Mouse (Mus musculus) stomach, embryonic 16.5 days (tissue): ENCODE data around the gene Pan2. TPM values are rescaled to one million over a fixed set of nuclear protein-coding genes. Genes with fewer than 3 reads are reported as not detected.
A peak's percentile ranks its signal among the peaks of the same experiment; 100 is the strongest.

Experiments
- ATAC-seq: fragments of 200-750 bp; cut with Nextera tagmentation; 2 replicates; pipeline ENCODE4 v1.8.0; 2017; ENCODE audit warnings: moderate number of reproducible peaks, moderate TSS enrichment; ENCODE audit not compliant: insufficient read depth, low FRiP score
- H3K27ac ChIP-seq: fragments of 300-500 bp; sonication (generic); 2 replicates; pipeline ENCODE4 v1.5.1; 2014; ENCODE audit warnings: low read length
- H3K27me3 ChIP-seq: fragments of 300-500 bp; sonication (generic); 2 replicates; pipeline ENCODE4 v1.6.1; 2014; ENCODE audit warnings: low read length, control low read depth, mixed read lengths; ENCODE audit not compliant: control insufficient read depth, insufficient read depth
- H3K36me3 ChIP-seq: fragments of 300-500 bp; sonication (generic); 2 replicates; pipeline ENCODE4 v1.6.1; 2014; ENCODE audit warnings: low read length; ENCODE audit not compliant: control insufficient read depth, insufficient read depth
- H3K4me1 ChIP-seq: fragments of 300-500 bp; sonication (generic); 2 replicates; pipeline ENCODE4 v1.6.1; 2014; ENCODE audit warnings: low read length, control low read depth, mixed read lengths; ENCODE audit not compliant: control insufficient read depth, insufficient read depth
- H3K4me2 ChIP-seq: fragments of 300-500 bp; sonication (generic); 2 replicates; pipeline ENCODE4 v1.6.1; 2014; ENCODE audit warnings: low read depth, low read length, mixed read lengths
- H3K4me3 ChIP-seq: fragments of 300-500 bp; sonication (generic); replicated peaks from 2 replicates; pipeline ENCODE4 v1.5.1; 2014; ENCODE audit warnings: mild to moderate bottlenecking, low read length
- H3K9ac ChIP-seq: fragments of 300-500 bp; sonication (generic); 2 replicates; pipeline ENCODE4 v1.6.1; 2014; ENCODE audit warnings: low read length
- H3K9me3 ChIP-seq: fragments of 300-500 bp; sonication (generic); replicated peaks from 2 replicates; pipeline ENCODE4 v1.6.1; 2016; ENCODE audit warnings: low read length, control low read depth; ENCODE audit not compliant: control insufficient read depth
- WGBS: fragments of 180-500 bp; shearing (Covaris S2); extraction: QIAGEN DNeasy Blood & Tissue Kit; methylation state at CpG from one replicate; pipeline ENCODE4 v1.1.7; 2014; 5-methylcytosine and 5-hydroxymethylcytosine counted together
- polyA plus RNA-seq: library from polyadenylated mRNA; unstranded; fragments of >200 nt; fragmentation: Nextera tagmentation; extraction: Ambion mirVana; gene quantifications from 2 replicates; pipeline ENCODE4 v1.2.1, GENCODE M21; 2015

The Pan2 gene
- polyA plus RNA-seq, 1 experiment from 2014 or later = 29.0 TPM

DNA sequence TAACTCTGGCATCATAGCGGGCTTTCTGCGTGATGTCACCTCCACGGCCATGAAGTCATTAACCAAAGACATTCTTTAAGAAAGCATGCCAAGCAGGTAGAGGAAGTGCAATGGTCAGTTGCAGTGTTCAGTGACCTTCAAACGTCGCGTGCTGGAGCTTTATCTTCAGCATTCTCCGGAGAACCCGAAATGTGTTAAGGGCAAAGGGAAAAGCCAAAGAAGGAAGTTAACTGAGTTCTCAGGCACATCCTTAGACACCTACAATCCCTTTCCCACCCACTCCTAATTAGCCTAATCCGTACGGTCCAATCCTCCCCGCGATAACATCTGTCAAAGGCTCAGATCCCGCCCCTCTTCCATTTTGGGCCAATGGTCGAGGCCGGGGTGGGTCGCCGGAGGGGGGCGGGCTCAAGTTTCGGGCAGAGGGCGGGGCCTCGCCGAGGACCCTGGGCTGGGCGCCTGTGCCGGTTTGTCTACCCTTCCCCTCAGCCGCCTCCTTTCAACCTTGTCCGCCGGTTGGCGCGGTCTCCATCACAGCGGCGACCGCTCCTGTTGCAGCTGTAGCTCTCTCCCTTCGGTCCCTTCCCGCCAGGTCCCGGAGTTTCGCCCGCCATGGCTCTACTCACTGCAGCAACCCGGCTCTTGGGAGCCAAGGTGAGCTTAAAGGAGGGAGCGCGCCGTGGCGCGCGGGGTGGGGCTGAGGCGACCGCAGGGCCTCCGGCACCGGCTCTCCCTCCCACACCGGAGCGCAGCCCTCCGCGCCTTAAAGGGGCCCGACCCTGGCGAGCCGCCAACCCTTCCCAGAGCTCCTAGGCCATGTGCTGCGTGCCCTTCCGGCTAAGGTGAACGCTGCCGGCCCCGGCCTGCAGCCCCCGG, 34.4 kb downstream of the Pan2 start, which contains the start of gene Cs:
Gene Cs, plus strand, starts transcription at position 429 of the 876 bp plus-strand sequence.
- no peaks in the 10 kb centered on the region for H3K27me3 ChIP-seq
- peak; percentile 97 for ATAC-seq
- peak within 1 kb of the TSS; percentile 98 for H3K4me3 ChIP-seq
- peak within 1 kb of the TSS; percentile 98 for H3K27ac ChIP-seq
- H3K36me3 ChIP-seq = no peaks in the 10 kb centered on the region
- H3K9me3 ChIP-seq = no peaks in the 10 kb centered on the region
- H3K4me2 ChIP-seq = peak within 1 kb of the TSS; percentile 84
- peaks cover 15% of the 10 kb centered on the region for H3K4me1 ChIP-seq
- under 1% methylated on average over 61 of the region's 61 CpGs for WGBS
- peak within 1 kb of the TSS; percentile 95 for H3K9ac ChIP-seq

DNA sequence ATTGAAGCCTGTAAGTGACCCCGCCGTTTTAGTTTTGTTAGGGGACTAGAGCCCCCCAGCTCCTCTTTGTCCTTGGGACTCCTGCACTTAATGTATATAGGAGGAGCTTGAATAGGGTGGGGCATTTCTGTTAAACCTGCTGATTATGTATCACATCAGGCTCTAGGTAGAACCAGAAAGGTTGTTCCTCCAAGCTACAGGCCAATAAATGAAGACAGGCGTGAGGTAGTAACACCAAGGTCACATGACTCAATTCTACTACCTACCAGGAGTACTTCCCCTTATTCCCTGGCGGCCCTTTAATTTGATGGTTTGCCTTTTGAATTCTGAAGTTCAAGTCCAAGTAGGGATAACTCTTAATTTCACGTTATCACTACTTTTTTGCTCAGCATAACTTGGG, 35.3 kb downstream of the Pan2 start:
- peak; percentile 15; the same call in 1 of the 2 replicates for ATAC-seq
- H3K9me3 ChIP-seq = no peaks in the 10 kb centered on the region
- H3K9ac ChIP-seq = peak overlapping the region; percentile 95
- peak overlapping the region; percentile 98 for H3K27ac ChIP-seq
- 15% methylated on average over 5 of the region's 5 CpGs for WGBS
- peak overlapping the region; percentile 98 for H3K4me3 ChIP-seq
- no peaks in the 10 kb centered on the region for H3K36me3 ChIP-seq
- peak overlapping the region; percentile 84 for H3K4me2 ChIP-seq
- H3K27me3 ChIP-seq = no peaks in the 10 kb centered on the region
- H3K4me1 ChIP-seq = peaks cover 15% of the 10 kb centered on the region

DNA sequence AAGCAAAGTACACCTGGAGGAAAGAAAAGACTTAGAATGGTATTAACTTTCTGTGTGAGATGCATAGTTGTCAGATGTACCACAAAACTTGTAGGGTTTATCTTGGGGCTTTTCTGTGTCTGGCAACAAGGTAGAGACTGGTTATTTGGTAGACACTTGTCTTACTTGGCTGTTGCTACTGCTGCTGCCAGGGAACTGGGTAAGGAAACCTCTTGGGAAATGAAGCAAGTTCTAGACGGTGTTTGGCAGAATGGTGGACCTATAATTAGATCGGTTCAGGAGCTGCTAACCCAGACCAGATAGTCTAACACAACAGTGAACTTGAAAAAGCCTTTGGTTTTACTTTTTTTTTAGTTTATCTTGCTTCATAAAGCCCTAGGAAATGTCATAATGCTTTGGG, 35.8 kb downstream of the Pan2 start:
- H3K9ac ChIP-seq = peak overlapping the region; percentile 95; the same call in 1 of the 2 replicates
- 64% methylated on average over 2 of the region's 2 CpGs for WGBS
- peak overlapping the region; percentile 98 for H3K4me3 ChIP-seq
- ATAC-seq = no peak
- no peaks in the 10 kb centered on the region for H3K27me3 ChIP-seq
- H3K27ac ChIP-seq = peak overlapping the region; percentile 98; the same call in 1 of the 2 replicates
- no peaks in the 10 kb centered on the region for H3K9me3 ChIP-seq
- peaks cover 15% of the 10 kb centered on the region for H3K4me1 ChIP-seq
- H3K4me2 ChIP-seq = peak overlapping the region; percentile 84
- H3K36me3 ChIP-seq = no peaks in the 10 kb centered on the region

DNA sequence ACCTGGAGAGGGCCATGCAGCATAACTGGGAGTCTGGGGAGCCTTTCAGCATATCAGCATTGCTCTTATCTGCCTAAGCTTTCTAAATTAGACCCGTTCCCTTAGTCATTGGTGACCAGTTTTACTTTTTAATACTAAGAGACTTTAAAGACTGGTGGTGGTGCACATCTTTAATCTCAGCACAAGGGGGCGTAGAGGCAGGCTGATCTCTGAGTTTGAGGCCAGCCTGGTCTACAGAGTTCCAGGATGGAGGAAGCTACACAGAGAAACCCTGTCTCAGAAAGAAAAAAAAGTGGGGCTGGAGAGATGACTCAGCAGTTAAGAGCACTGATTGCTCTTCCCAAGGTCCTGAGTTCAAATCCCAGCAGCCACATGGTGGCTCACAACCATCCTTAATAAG, 37.1 kb downstream of the Pan2 start:
- WGBS = 75% methylated on average over 2 of the region's 2 CpGs
- H3K27me3 ChIP-seq = no peaks in the 10 kb centered on the region
- H3K4me3 ChIP-seq = no peak overlapping the region
- H3K4me1 ChIP-seq = peaks cover 24% of the 10 kb centered on the region
- H3K27ac ChIP-seq = no peak overlapping the region
- no peak overlapping the region for H3K9ac ChIP-seq
- no peak overlapping the region for H3K4me2 ChIP-seq
- no peaks in the 10 kb centered on the region for H3K9me3 ChIP-seq
- no peaks in the 10 kb centered on the region for H3K36me3 ChIP-seq
- no peak for ATAC-seq

DNA sequence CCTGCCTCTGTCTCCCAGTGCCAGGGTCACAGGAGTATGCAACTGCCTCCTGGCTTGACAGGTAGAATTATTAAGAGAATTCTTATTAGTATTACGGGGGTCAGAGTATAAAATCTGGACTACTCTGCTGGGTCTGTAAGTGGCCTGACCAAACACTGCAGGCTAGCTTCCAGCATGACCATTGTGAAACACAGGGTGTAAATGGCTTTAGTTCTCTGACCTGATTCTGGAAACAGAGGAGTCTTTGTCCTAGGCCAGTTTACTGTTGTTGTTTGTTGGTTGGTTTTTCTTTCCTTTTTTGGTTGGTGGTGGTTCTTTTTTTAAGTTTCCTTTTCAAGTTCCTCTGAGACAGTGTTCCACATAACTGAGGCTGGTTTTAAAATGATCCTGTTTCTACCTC, 40.3 kb downstream of the Pan2 start:
- H3K27ac ChIP-seq = peak overlapping the region; percentile 40; the same call in 1 of the 2 replicates

DNA sequence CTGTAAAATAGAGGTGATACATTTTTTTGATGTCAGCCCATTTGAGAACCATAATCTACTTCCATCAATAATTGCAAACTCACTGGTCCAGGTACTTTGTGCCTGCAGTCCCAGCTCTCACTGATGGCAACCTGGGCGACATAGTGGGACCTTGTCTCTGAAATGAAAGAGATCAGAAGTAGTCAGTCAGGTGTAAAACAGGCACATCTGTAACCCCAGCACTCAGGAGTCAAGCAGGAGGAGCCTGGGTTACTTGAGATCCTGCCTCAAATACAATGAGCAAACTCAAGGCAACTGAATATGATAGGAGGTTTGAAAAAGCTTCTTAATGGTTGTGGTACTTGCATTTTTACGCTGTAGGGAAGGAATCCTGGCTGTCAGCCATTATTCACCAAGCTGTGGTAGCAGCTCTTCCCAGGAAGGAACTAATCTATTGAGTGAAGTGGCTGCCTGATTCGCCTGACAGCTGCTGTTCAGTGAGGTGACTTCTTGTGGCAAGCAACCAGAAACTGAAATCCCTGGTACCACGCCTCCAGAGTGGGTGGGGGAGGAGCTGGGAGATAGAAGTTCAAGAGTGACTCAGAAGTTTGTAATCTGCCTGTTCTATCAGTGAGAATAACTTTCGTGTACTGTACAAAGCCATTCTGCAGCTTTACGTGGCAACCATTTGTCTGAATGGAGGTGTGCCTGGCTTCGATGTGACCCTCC, 41.6 kb downstream of the Pan2 start:
- Histone ChIP-seq H3K27ac (peak overlapping the region; percentile 86), H3K9ac (peak overlapping the region; percentile 48; the same call in 1 of the 2 replicates), H3K27me3 (no peaks in the 10 kb centered on the region), H3K9me3 (no peaks in the 10 kb centered on the region), H3K4me1 (peaks cover 9% of the 10 kb centered on the region), H3K36me3 (no peaks in the 10 kb centered on the region), H3K4me3 (peak overlapping the region; percentile 26), H3K4me2 (peak overlapping the region; percentile 40)
- ATAC-seq = peak; percentile 91
- WGBS = 16% methylated on average over 7 of the region's 7 CpGs

More for the DNA sequence above, 40.3 kb downstream of the Pan2 start:
- Histone ChIP-seq H3K27me3 (no peaks in the 10 kb centered on the region), H3K4me2 (no peak overlapping the region), H3K9ac (no peak overlapping the region; the same call in 1 of the 2 replicates), H3K9me3 (no peaks in the 10 kb centered on the region), H3K36me3 (no peaks in the 10 kb centered on the region), H3K4me3 (no peak overlapping the region), H3K4me1 (peaks cover 16% of the 10 kb centered on the region)
- WGBS = 86% methylated on average over 1 of the region's 1 CpGs
- no peak for ATAC-seq

DNA sequence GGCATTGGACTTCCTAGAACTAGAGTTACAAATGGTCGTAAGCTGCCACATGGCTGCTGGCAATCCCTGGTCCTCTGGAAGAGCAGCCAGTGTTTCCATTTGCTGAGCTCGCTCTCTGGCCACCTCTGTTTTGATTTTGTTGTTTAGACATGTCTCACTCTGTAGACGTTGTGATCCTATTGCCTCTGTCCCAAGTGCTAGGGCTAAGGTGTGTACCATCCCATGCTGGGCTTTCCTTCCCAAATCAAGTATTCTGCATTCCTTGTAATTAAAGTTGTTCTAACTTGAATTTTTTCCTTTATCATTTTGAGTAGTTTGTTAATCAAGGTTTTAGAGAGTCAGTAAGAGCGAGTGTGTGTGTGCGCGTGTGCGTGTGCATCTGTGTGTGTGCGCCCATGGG, 44.4 kb downstream of the Pan2 start:
- no peaks in the 10 kb centered on the region for H3K27me3 ChIP-seq
- H3K4me3 ChIP-seq = no peak overlapping the region
- H3K9me3 ChIP-seq = no peaks in the 10 kb centered on the region
- peaks cover 21% of the 10 kb centered on the region; the same call in 1 of the 2 replicates for H3K36me3 ChIP-seq
- H3K27ac ChIP-seq = no peak overlapping the region
- peaks cover 9% of the 10 kb centered on the region for H3K4me1 ChIP-seq
- no peak overlapping the region for H3K9ac ChIP-seq
- no peak for ATAC-seq
- 84% methylated on average over 8 of the region's 8 CpGs for WGBS
- no peak overlapping the region for H3K4me2 ChIP-seq

DNA sequence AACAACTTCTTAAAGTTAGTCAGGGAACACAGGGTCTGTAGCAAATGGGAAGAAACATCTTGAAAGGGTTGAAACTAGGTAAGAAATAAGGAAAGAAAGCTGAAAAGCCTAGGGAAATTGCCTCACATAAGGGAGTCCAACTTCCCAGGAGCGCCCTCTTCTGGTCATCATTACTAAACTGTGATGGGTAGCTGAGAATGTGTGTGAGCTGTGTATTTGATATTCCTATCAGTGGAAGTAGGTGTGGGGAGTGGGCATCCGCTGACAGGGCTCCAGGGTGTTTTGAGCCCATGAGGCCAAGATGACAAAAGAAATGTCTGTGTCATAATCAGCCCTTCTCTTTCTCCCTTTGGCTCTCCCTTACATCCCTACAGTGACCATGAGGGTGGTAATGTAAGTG, 55.7 kb downstream of the Pan2 start:
- no peak overlapping the region for H3K4me2 ChIP-seq
- no peak overlapping the region for H3K4me3 ChIP-seq
- H3K27ac ChIP-seq = no peak overlapping the region
- peaks cover 34% of the 10 kb centered on the region for H3K36me3 ChIP-seq
- WGBS = 42% methylated on average over 2 of the region's 2 CpGs
- no peak for ATAC-seq
- no peak overlapping the region for H3K9ac ChIP-seq
- no peaks in the 10 kb centered on the region for H3K27me3 ChIP-seq
- H3K4me1 ChIP-seq = no peaks in the 10 kb centered on the region
- no peaks in the 10 kb centered on the region for H3K9me3 ChIP-seq

DNA sequence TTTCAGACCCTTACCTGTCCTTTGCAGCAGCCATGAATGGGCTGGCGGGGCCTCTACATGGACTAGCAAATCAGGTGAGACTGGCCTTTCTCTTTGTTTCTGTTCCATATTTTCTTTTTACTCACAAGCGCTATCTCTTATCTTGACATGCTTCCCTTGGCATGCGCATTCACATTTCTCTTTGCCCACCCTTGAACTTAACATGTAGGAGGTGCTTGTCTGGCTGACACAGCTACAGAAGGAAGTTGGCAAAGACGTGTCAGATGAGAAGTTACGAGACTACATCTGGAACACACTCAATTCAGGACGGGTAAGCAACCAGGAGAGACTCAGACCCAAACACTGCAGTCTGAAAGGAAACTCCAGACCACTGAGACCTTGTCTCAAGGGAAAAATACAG, 56.1 kb downstream of the Pan2 start:
- Histone ChIP-seq H3K9me3 (no peaks in the 10 kb centered on the region), H3K27ac (no peak overlapping the region), H3K4me3 (no peak overlapping the region), H3K4me2 (no peak overlapping the region), H3K36me3 (peaks cover 30% of the 10 kb centered on the region), H3K4me1 (no peaks in the 10 kb centered on the region), H3K9ac (no peak overlapping the region), H3K27me3 (no peaks in the 10 kb centered on the region)
- no peak for ATAC-seq
- WGBS = 87% methylated on average over 6 of the region's 6 CpGs
